Mouse (Mus musculus) E14TG2a.4 (cell line): ENCODE data around the gene Olah.

Experiments
- H3K27me3 ChIP-seq: 2 replicates; pipeline ENCODE4 v1.6.1; 2014; ENCODE audit warnings: low read length, control low read depth; ENCODE audit not compliant: insufficient read depth
- H3K36me3 ChIP-seq: 2 replicates; pipeline ENCODE4 v1.6.1; 2014; ENCODE audit warnings: low read length, control low read depth; ENCODE audit not compliant: insufficient read depth
- H3K4me1 ChIP-seq: replicated peaks from 2 replicates; pipeline ENCODE4 v1.6.1; 2014; ENCODE audit warnings: low read depth, low read length, control low read depth
- H3K4me3 ChIP-seq: replicated peaks from 2 replicates; pipeline ENCODE4 v1.5.1; 2014; ENCODE audit warnings: mild to moderate bottlenecking, low read length
- H3K9me3 ChIP-seq: 2 replicates; pipeline ENCODE4 v1.6.1; 2014; ENCODE audit warnings: low read length, control low read depth
- CTCF ChIP-seq: conservative IDR thresholded peaks from 2 replicates; pipeline ENCODE4 v1.5.1; 2014; ENCODE audit warnings: low read length
- NANOG ChIP-seq: IDR thresholded peaks from 2 replicates; pipeline ENCODE4 v1.6.1; 2014; ENCODE audit warnings: borderline replicate concordance, low read length, mixed read lengths
- POU5F1 ChIP-seq: IDR thresholded peaks from 2 replicates; pipeline ENCODE4 v1.6.1; 2014; ENCODE audit warnings: low read length, borderline replicate concordance

The Olah gene

DNA sequence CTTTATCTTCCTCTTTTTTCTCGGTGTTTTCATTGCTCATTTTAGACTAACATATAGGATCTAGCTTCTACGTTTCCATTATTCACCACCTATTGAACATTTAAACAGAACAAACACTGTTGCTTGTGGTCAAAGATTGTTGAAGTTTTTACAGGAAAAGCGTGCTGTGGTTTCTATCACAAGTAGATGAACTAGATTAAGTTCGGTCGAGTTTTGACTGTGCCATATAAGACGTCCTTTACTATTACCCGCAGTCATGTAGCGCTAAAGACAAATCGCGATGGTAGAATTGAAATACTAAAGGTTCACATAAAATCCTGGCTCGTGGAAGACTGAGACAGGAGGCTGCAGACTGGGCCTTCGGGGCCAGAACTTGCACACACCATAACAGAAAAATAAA is 63.2 kb downstream of the Olah start:
- Histone ChIP-seq H3K9me3 (no peaks in the 10 kb centered on the region), H3K4me1 (peaks cover 31% of the 10 kb centered on the region), H3K36me3 (peaks cover 26% of the 10 kb centered on the region), H3K27me3 (peaks cover 3% of the 10 kb centered on the region; the same call in 1 of the 2 replicates), H3K4me3 (no peak overlapping the region)
- no peak for TF ChIP-seq NANOG
- TF ChIP-seq CTCF, result no peak
- TF ChIP-seq POU5F1, result no peak

DNA sequence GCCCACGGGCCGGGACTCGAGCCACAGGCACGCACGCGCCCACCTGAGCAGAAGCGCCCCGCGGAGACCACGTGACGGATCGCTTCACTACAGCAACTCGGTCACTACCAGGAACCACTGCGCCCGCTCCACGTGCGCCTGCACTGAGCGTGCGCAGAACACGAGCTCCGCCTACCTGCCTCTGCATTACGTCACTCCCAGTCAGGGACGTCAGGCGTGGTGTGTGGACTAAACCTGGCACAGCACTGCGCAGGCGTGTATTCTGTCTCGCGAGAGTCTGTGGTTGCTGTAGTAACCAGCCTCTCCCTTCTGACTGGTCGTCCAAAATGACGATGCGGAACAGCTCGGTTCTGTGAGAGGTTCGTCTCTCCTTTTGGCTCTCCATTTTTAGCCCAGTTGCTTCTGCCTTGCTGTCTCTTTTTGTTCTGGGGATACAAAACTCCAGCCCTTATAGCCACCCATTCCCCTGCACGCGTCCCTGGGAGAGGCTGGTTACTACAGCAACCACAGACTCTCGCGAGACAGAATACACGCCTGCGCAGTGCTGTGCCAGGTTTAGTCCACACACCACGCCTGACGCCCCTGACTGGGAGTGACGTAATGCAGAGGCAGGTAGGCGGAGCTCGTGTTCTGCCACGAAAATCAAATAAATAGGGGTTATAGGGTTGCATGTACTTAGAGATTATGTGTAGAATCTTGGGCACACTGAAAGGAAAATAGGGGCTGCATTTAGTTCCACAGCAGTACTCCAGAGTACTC is 64.3 kb downstream of the Olah start, which contains the start of gene Rpp38:
Rpp38 (minus strand) TSS at position 160 of the 759 bp plus-strand sequence.
- Histone ChIP-seq H3K4me1 (peaks cover 30% of the 10 kb centered on the region), H3K27me3 (peaks cover 3% of the 10 kb centered on the region; the same call in 1 of the 2 replicates), H3K4me3 (peak within 1 kb of the TSS; percentile 89), H3K36me3 (peaks cover 37% of the 10 kb centered on the region), H3K9me3 (no peaks in the 10 kb centered on the region)
- TF ChIP-seq POU5F1 (no peak), CTCF (no peak), NANOG (no peak)

DNA sequence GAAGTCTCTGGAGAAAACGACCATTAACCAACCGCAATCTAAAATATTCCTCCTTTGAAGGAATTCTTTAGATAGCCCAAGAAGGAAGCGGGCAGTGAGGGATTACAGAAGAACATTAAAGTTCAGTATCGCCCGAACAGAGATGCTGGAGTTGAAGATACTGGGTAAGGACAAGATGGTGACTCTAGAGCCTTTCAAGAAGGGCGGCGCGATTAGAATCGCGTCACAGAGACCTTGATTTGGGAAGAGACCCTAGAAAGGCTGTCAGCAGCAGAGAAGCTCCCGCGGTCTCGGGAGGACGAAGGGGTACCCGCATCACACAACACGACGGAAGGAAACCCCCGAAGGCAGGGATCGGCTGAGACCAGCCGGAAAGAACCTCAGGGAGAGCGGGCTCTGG is 65.0 kb downstream of the Olah start:
- peaks cover 43% of the 10 kb centered on the region for H3K36me3 ChIP-seq
- no peak for TF ChIP-seq NANOG
- TF ChIP-seq POU5F1, result no peak
- no peak for TF ChIP-seq CTCF
- H3K4me3 ChIP-seq, result peak overlapping the region; percentile 89
- peaks cover 3% of the 10 kb centered on the region; the same call in 1 of the 2 replicates for H3K27me3 ChIP-seq
- H3K9me3 ChIP-seq, result no peaks in the 10 kb centered on the region
- H3K4me1 ChIP-seq, result peaks cover 30% of the 10 kb centered on the region

DNA sequence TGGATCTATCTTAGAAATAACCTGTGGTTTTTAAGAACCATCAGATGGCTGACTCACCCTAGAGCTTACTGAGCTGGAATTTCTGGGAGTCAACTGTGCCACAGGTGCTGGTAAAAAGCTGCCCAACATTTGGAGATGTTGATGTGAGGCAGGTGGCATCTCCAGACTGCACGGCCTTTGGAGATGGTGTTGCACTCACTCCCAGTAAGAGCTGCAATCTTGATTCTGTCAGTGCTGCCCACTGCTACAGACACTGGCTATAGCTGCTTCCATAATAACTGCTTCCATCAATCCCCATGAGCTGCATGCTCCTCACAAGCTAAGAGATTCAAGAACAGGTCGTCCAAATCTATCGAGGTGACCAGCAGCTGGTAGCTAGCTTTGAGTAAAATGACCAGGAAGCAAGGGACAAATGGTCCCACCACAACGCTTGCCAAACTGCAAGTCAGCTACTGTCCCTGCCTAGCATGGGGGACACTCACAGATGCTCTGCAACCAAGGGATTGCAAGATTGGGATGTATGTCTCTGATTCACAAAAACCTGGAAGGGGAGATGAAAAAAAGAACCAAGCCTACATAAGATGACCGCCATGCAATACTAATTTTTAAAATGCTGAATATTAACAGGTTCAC is 65.8 kb downstream of the Olah start:
- peaks cover 52% of the 10 kb centered on the region for H3K36me3 ChIP-seq
- peaks cover 27% of the 10 kb centered on the region for H3K4me1 ChIP-seq
- no peaks in the 10 kb centered on the region; the same call in 1 of the 2 replicates for H3K27me3 ChIP-seq

DNA sequence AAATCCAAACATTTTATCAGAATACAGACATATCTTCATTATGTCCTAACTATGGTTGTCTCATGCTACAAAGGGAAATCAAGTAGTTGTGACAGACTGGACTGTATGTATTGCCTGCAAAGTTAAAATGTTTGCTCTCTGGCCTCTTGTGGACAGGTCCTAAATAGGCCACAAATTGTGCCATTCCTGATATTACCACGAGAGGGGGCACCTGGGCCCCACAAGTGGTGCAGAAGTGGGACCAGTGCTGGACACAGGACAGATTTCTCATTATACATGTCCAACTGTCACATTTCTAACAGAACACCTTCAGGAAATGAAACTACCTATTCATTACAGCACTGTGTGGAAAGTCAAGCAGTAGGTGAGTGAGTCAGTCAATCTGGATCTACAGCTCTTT is 69.7 kb downstream of the Olah start:
- Histone ChIP-seq H3K27me3 (no peaks in the 10 kb centered on the region), H3K36me3 (peaks cover 90% of the 10 kb centered on the region), H3K4me1 (peaks cover 17% of the 10 kb centered on the region), H3K9me3 (no peaks in the 10 kb centered on the region), H3K4me3 (no peak overlapping the region)
- TF ChIP-seq CTCF, result peak; percentile 74
- no peak for TF ChIP-seq POU5F1

More for the DNA sequence above, 65.8 kb downstream of the Olah start:
- Histone ChIP-seq H3K4me3 (peak overlapping the region; percentile 89), H3K9me3 (no peaks in the 10 kb centered on the region)
- TF ChIP-seq CTCF (no peak), POU5F1 (no peak), NANOG (no peak)

DNA sequence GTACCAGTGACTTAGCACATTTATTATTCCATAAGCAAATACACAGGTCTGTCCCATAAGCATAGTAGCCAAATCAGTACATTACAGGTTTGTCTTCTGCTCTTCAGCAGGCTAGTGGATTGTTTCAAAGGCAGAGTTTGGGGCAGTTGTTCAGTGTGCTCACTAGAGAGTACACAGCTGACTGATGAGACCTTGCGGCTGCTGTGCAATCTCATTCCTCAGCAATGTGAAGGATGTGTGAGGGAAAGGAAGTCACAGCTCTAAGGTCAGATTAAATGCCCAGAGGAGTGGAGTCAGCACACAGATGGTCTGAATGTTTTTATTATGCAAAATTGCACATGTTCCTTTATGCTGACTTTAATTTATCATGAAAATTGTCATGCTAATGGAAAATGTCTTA is 70.5 kb downstream of the Olah start:
- no peaks in the 10 kb centered on the region for H3K27me3 ChIP-seq
- H3K4me1 ChIP-seq, result peaks cover 15% of the 10 kb centered on the region
- no peak overlapping the region for H3K4me3 ChIP-seq
- H3K9me3 ChIP-seq, result no peaks in the 10 kb centered on the region
- TF ChIP-seq NANOG, result no peak
- no peak for TF ChIP-seq CTCF
- no peak for TF ChIP-seq POU5F1
- H3K36me3 ChIP-seq, result peaks cover 98% of the 10 kb centered on the region

DNA sequence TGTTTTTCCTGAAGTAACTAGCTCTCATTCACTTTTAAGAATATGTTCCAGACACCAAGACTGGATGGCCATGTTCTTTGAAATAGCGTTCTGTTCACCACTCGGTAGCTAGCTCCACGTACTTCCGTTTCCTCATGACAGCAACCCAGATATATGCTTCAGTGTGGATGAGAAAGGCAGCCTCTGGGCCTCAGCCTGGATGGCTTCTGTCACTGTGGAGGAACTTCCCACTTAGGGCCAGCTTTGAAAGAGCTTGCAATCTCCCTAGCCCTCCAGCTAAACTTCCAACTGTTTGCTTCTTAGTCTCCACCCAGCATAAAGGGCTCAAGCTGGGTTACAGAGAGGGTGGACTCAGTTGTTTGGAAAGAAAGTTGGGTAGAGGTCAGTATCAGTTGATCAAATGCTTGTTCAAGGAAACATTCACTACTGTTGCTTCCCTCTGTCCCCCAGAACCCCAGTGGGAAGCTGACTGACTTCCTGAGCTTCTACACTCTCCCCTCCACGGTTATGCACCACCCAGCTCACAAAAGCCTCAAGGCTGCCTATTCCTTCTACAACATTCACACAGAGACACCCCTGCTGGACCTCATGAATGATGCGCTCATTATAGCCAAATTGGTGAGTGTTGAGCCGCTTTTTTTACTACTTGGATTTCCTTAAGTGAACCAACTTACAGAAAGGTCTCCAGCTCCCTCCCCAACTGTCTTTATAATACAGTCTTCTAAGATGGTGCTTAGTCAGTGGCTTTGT is 72.5 kb downstream of the Olah start:
- TF ChIP-seq POU5F1, result no peak
- no peak for TF ChIP-seq NANOG
- no peak for TF ChIP-seq CTCF
- Histone ChIP-seq H3K9me3 (no peaks in the 10 kb centered on the region), H3K4me3 (no peak overlapping the region), H3K27me3 (no peaks in the 10 kb centered on the region), H3K36me3 (peaks cover 94% of the 10 kb centered on the region), H3K4me1 (no peaks in the 10 kb centered on the region)

DNA sequence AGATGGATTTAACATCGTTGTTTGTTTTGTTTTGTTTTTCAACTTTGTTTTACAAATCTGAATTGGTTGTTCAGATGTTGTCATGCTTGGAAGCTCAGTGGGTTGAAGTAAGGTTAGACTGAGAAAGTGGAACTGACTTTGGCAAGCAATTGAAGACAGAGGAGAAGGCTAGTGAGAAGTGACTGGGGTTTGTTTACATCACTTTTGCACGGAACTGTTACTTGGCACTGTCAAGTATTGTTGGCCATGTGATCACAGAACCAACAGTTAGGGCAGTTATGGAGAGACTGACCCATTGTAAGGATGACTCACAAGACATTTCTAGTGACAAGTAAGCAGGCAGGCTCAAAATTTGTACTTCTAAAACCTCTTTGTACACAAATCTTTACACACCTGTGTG is 73.9 kb downstream of the Olah start:
- no peaks in the 10 kb centered on the region for H3K9me3 ChIP-seq
- H3K4me3 ChIP-seq, result no peak overlapping the region
- H3K4me1 ChIP-seq, result no peaks in the 10 kb centered on the region; the same call in 1 of the 2 replicates
- H3K27me3 ChIP-seq, result no peaks in the 10 kb centered on the region
- TF ChIP-seq POU5F1, result no peak
- no peak for TF ChIP-seq CTCF
- TF ChIP-seq NANOG, result no peak
- H3K36me3 ChIP-seq, result peaks cover 92% of the 10 kb centered on the region
